Mouse (Mus musculus) heart, adult 18-20 months (tissue): ENCODE results near the gene Epha4. TPM values are rescaled to one million over a fixed set of nuclear protein-coding genes. Genes with fewer than 3 reads are reported as not detected.

Source experiments
- DNase-seq, 2 experiments: peaks; one replicate each; pipeline ENCODE4 v3.0.0; 2021 to 2022; ENCODE audit warnings: mixed read lengths in 1 of 2
- total RNA-seq, 2 experiments: library from RNA; stranded (reverse); gene quantifications; 2 replicates each; pipeline ENCODE4 v1.2.3; 2021

Epha4 gene
- total RNA-seq, 2 experiments from 2014 or later: 45.0 to 48.9 TPM

GRCm38 (mm10) chr1:77446438-77446837 lies 68.5 kb downstream of the Epha4 start:
- no peak for DNase-seq

- DNase-seq: no peak
Measured at GRCm38 (mm10) chr1:77444648-77445047, 70.2 kb downstream of the Epha4 start.

DNA sequence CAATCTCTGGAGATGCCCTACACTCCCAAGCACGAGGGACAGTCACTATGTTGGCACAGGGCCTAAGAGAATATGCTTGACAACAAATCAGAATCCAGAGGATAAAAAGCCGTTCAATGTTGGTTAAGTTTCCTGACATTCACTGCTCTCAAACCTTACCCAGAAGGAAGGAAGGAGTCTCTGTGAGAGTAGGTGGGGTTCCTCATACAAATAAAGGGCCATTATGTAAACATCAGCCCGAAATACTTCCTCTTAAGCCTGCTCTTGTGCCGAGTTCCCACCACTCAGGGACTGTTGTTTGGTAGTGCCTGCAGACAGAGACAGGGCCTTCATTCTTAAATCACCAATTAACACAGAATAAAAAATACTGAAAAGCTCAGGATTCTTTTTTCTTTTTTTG lies 72.9 kb downstream of the Epha4 start:
- peak; percentile 31 to 35 for DNase-seq

DNA sequence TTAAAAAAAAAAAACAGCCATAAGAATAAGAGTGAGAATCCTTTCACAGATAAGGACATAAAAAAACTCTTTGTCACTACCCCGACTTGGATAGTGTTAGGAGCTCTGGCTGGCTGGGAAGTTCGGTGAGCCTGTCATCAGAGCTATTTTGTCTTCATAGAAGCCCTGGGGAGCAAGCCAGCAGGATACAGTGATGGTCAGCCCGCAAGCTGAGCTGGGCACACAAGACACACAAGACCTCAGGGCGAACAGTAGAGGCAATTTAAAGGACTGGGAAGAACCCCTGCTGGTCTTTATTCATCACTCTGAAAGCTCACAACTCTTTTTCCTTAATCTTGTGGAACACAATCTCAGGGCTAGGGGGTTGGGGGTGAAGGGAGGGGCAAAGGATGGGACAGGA lies 73.5 kb downstream of the Epha4 start:
- no peak for DNase-seq

DNA sequence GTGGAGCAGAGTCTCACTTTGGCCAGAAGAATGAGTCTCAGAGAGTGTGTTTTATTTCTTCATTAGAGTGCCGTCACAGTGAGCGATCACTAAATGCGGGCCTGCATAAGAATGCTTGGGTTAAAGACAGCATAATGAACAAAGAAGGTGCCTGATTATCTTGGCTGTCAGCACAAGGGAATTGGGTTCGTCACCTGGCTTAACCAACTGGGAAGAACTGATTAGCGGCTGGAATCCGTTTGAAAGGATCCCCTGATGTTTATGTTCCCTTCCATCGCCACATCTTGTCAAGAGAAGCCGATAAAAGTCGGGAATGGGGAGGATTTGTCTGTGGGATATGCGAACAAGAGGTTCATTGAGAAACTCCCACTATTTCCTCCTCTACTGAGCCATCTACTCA lies 74.4 kb downstream of the Epha4 start:
- no peak for DNase-seq

DNA sequence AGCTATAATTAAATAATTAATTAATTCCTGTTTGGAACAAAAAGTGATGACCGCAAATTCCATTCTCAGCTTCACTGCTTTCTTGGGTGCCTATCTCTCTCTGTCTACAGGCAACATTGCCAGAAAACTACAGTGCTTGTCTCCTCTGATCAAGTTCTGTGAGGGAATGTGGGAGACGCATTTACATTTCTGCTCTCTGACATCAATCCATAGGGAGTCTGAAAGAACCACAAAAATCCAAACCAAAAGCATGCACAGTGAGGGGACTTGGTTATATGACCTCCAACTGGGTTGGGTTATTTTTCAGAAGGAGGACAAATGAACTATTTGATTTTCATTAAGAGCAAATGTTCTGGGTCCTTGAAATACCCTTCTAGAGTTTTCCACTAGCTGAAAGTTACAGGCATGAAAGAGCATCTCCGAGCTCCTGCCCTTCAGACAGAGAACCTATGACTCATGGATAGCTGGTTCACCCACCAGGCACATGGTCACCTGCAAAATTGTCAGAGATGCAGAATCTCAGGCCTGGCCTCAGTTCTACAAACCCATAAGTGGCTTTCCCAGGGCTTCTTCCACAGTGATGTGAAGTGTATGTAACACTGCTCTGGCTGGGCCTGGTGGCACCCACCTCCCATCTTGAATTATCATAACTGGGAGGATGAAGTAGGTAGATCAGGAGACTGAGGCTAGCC lies 75.4 kb downstream of the Epha4 start:
- DNase-seq: no peak

DNA sequence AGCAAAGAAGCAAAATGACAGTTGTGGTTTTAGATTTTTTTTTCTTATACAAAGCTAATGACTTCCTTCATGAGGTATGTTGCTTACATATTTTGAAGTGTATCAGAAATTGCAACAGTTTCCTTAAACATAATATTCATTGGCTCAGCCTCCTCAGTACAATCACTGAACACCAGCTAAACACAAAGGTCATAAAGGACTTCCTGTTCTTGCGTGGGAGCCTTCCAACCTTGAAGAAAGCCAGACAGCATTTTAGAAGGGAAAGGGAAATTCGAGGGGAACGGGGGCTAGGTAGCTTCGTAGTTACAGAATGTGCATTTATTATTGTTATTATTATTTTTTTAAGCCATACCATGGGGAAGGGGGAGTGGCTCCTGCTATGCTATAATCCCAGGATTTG lies 76.2 kb downstream of the Epha4 start:
- DNase-seq: peak in 1 of 2 experiments; percentile 23

- DNase-seq: no peak
Measured at GRCm38 (mm10) chr1:77437881-77438610, 76.8 kb downstream of the Epha4 start.

GRCm38 (mm10) chr1:77435045-77435444 lies 79.8 kb downstream of the Epha4 start:
- DNase-seq: no peak

GRCm38 (mm10) chr1:77433148-77433547 lies 81.7 kb downstream of the Epha4 start:
- no peak for DNase-seq

- no peak for DNase-seq
Measured at GRCm38 (mm10) chr1:77432489-77432888, 82.4 kb downstream of the Epha4 start.

DNA sequence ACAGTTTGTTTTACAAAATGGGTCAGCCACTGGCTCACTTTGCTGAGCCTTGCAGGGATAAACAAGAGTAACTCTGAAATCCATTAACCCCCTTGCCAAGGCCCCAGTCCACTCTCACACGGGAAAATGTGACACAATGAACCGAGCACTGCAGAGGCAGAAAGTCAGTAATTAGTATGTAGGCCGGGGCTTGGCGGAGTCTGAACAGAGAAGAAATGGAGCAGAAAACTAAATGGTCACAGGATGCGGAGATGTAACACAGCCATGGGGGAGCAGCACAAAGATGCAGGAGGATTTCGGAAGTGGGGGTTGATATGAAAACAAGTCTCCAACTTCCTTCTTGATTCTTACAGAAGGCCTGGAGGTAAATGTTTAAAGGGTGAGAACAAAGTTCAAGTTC lies 85.7 kb downstream of the Epha4 start:
- no peak for DNase-seq

DNA sequence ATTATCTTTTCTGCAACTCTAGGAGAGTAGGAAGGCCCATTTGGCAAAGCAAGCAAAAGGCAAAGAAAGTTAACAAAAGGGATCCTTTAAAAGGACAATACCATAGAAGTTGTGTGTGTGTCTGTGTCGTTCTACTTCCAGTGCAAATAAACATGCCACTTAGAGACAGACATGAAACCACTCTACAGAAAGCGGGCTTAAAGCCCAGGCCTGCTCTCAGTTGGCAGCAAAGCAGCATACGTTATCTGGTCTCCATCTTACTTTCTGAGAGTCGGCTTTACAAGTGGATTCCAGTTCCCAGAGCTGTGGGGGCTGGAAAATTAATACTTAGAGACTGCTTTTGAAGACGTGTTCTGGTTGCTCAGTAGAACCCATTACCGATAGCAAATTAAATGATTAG lies 87.9 kb downstream of the Epha4 start:
- DNase-seq: no peak

- DNase-seq: no peak
Measured at GRCm38 (mm10) chr1:77425171-77425570, 89.7 kb downstream of the Epha4 start.

GRCm38 (mm10) chr1:77421081-77421480 lies 93.8 kb downstream of the Epha4 start:
- DNase-seq: no peak

DNA sequence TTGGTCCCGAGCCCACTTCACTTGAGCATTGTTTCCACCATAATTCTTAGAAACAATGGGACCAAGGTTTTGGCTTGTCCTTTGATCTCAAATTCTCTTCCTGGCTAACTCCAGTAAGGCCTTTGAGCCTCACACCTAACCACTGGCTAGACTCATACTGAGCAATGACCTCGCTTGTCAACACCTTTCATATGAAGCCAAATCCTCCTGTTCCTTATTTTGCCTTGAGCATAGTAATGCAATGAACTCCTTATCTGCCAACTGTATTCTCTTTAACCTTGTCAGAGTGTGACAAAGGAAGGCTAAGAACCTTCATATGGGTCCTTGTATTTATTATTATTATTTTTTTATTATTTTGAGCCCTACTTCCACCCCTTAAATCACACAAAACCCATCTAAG lies 94.5 kb downstream of the Epha4 start:
- DNase-seq: no peak

DNA sequence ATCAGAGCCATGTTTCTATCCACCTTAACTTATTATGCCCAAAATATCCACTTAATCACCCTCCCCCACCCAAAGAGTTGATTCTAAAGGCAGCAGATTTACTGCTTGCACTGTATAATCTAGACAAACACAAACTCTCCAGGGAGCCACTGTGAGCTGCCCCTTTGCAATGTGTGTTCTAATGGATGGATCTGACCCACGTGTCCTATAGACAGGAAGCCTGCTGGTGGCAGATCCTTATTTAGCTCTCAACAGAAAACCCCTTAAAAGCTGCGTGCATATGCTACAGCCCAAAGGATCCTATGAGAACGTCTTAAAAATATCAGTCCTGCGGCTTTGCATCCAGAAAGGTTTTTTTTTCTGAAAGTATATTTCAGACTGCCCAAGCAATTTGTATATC lies 98.0 kb downstream of the Epha4 start:
- DNase-seq: no peak

DNA sequence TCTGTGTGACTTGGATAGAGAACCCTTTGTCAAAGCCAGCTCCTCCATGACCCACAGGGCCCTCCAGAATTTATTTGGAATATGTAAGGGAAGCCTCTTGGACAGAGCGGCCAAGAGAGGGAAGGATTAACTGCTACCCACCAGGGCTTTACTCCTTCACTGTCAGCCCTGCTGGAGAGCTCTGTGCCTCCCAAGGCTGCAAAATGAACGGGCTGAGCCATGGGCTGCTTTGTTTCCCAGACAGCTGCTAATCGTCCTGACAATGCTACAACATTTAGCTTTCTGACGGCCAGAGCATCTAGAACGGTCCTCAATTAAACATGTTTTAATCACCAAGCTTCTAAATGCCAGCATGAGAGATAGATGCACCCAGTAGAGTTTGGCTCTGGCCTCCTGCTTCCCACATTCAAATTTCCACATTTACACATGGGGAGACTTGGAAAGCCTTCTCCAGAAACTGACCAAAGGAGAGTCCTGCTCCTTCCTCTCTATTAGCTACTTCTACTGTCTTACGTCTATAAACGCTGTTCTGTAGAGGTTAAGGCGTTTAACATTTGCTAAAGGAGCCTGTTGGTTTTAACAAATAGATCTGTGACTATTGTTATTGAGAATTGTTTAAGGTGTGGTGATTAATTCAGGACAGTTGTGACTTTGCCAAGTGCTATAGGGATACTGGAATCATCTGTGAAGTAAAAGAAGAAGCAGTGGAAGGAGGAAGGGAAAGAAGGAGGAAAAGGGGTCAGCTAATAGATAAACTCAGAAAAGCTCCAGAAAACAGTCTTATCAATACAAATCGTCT lies 101.8 kb downstream of the Epha4 start:
- DNase-seq: peak in 1 of 2 experiments; percentile 13

- peak; percentile 44 to 56 for DNase-seq
Measured at GRCm38 (mm10) chr1:77412285-77412684, 102.6 kb downstream of the Epha4 start.

DNA sequence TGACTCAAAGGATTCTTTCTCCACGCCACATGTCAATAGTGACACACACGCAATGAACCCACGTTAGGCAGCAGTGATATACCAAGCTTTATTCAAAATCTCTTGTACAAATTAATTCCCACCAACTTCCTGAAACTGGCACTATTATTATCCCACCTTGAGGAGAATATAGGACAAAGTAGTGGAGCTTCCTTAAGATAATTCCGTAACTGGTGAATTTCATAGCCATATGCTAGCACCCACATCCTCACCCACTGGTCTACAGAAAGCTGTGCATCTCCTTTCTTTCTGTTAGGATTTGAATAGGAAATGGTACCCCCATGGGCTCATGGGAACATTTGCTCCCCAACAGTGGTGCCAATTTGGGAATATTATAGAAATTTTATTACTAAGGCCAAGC lies 103.7 kb downstream of the Epha4 start:
- DNase-seq: no peak

- DNase-seq: no peak
Measured at GRCm38 (mm10) chr1:77410716-77411115, 104.2 kb downstream of the Epha4 start.

DNA sequence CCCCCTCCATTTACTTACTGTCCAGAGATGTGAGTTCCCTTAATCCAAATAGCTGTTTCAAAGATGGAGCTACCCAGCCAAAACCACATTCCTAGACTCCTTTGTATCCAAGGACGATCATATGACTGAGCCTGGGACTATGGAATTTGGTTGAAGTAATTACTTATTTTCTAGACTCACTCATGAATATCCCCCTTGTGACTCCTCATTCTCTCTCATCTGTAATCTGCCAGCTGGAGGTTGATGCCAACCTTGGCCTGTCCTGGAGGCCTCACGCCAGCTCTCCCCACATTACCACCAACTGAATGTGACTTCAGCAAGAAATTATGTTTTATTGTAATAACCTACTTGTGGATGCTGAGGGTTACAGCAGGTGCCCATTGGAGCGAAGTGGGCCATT lies 104.7 kb downstream of the Epha4 start:
- no peak for DNase-seq

GRCm38 (mm10) chr1:77409509-77409908 lies 105.4 kb downstream of the Epha4 start:
- DNase-seq: no peak
